Mouse (Mus musculus) heart, adult 11 months (tissue): ENCODE measurements around the gene Gm17349.

Source experiments
- DNase-seq: peaks from one replicate; pipeline ENCODE4 v3.0.0; 2022

Gene Gm17349

GRCm38 (mm10) chr15:99658437-99658836, 46.9 kb downstream of the Gm17349 start:
- DNase-seq = no peak

GRCm38 (mm10) chr15:99655956-99656355, 49.3 kb downstream of the Gm17349 start:
- DNase-seq = no peak

GRCm38 (mm10) chr15:99653876-99654275, 51.4 kb downstream of the Gm17349 start:
- no peak for DNase-seq

DNA sequence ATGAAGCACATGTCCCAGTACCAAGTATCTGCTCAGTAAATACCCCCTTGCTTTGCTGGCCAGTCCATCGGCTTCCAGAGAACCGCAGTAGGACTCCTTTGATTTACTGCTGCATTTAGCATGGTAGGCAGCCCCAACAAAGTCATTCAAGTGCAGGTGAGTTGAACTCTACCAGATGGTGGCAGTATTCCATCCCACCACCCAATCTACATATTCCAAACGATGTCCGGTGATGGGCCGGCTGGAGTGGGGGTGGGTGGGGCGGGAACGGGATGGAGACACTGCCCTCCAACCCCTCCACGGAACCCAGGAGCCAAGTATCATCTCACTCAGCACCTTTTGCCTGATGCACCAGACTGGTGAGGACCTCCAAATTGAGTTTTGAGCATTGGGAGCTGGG, 52.0 kb downstream of the Gm17349 start:
- DNase-seq = no peak
